Mouse (Mus musculus) embryonic fibroblast, embryonic 13.5 days (primary cell): ENCODE measurements around the gene Lexm. TPM values are rescaled to one million over a fixed set of nuclear protein-coding genes. Genes with fewer than 3 reads are reported as not detected.

Experiments
- H3K27ac ChIP-seq: 2 replicates; pipeline ENCODE4 v1.5.1; 2012; ENCODE audit warnings: low read length, control low read depth, inconsistent platforms; ENCODE audit not compliant: insufficient read depth
- H3K4me1 ChIP-seq: 2 replicates; pipeline ENCODE4 v1.6.1; 2011; ENCODE audit warnings: low read length; ENCODE audit not compliant: control insufficient read depth, insufficient read depth
- H3K4me3 ChIP-seq: 2 replicates; pipeline ENCODE4 v1.5.1; 2011; ENCODE audit warnings: mild to moderate bottlenecking, control low read depth, low read length; ENCODE audit not compliant: insufficient read depth
- CTCF ChIP-seq: IDR thresholded peaks from 2 replicates; pipeline ENCODE4 v1.5.1; 2011; ENCODE audit warnings: mild to moderate bottlenecking, control low read depth, low read length, moderate library complexity, borderline replicate concordance; ENCODE audit not compliant: insufficient read depth
- POLR2A ChIP-seq: IDR thresholded peaks from 2 replicates; pipeline ENCODE4 v1.6.1; 2011; ENCODE audit warnings: low read depth, mild to moderate bottlenecking, control low read depth, low read length, moderate library complexity
- polyA plus RNA-seq: library from polyadenylated mRNA; stranded (reverse); fragments of >200 nt; gene quantifications from 2 replicates; pipeline ENCODE4 v1.2.4, GENCODE M21; 2011; ENCODE audit warnings: low read depth; ENCODE audit not compliant: missing spikeins, insufficient read length

Lexm gene
- polyA plus RNA-seq, 1 experiment: not detected

GRCm38 (mm10) chr4:106627809-106628208 lies 10.8 kb upstream of the Lexm start:
- TF ChIP-seq CTCF (no peak), POLR2A (no peak)
- Histone ChIP-seq H3K4me1 (no peaks in the 10 kb centered on the region), H3K27ac (no peak overlapping the region), H3K4me3 (no peak overlapping the region)

GRCm38 (mm10) chr4:106624271-106624670 lies 7.2 kb upstream of the Lexm start:
- Histone ChIP-seq H3K4me1 (no peaks in the 10 kb centered on the region), H3K4me3 (no peak overlapping the region), H3K27ac (no peak overlapping the region)
- no peak for TF ChIP-seq CTCF
- TF ChIP-seq POLR2A: no peak

- no peak overlapping the region for H3K27ac ChIP-seq
- no peak overlapping the region for H3K4me3 ChIP-seq
- no peak for TF ChIP-seq POLR2A
- TF ChIP-seq CTCF: no peak
- no peaks in the 10 kb centered on the region for H3K4me1 ChIP-seq
These were observed 5.7 kb upstream of the Lexm start for GRCm38 (mm10) chr4:106622712-106623111.

- H3K27ac ChIP-seq: no peak within 1 kb of the TSS
- no peak for TF ChIP-seq CTCF
- no peaks in the 10 kb centered on the region for H3K4me1 ChIP-seq
- H3K4me3 ChIP-seq: no peak within 1 kb of the TSS
These were observed 5.0 kb upstream of the Lexm start, which contains the start of gene Ttc22 for GRCm38 (mm10) chr4:106622030-106622493. Gene Ttc22, plus strand, starts transcription at chr4:106622432.

DNA sequence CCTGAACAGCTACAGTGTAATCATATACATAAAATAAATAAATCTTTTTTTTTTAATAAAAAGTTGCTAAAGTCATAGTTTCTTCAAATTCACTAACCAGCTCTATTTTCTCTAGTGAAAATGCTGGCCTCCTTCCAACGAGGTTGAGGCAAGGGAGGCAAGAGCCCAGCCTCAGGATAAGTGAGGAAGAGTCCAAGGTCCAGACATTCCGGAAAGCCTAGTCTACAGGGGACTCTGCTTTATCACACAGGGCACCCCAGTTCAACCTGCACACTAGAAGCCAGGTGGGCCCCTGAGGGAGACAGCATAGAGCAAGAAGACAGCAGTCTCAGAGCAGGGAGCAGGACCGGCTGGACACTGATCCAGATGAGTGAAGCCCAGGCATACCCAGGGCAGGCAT lies 4.4 kb upstream of the Lexm start:
- no peaks in the 10 kb centered on the region for H3K4me1 ChIP-seq
- TF ChIP-seq POLR2A: no peak
- no peak for TF ChIP-seq CTCF
- H3K27ac ChIP-seq: no peak overlapping the region
- H3K4me3 ChIP-seq: no peak overlapping the region

DNA sequence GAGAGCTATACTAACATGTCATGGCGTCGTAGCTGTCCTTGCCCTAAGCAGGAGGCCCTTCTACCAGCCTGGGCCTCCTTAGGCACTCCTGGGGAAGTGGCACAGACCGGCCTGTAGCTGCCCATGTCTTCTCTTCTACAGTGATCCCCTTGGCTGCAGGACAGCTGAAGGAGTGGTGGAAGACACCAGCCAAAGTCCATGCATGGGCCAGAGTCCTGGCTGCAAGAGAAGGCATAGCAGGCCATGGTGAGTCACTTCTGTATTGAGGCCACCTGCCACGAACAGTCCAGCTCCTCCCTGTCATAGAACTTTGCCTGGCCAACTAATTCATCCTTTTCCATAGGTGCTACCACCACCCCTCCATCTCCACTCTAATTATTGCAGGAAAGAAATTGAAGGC lies 1.9 kb upstream of the Lexm start:
- no peak overlapping the region for H3K4me3 ChIP-seq
- H3K4me1 ChIP-seq: no peaks in the 10 kb centered on the region

GRCm38 (mm10) chr4:106615637-106616036 lies 1.4 kb downstream of the Lexm start:
- TF ChIP-seq CTCF: no peak
- no peak for TF ChIP-seq POLR2A
- H3K27ac ChIP-seq: no peak overlapping the region
- no peak overlapping the region for H3K4me3 ChIP-seq
- H3K4me1 ChIP-seq: no peaks in the 10 kb centered on the region

More for the DNA sequence above, 1.9 kb upstream of the Lexm start:
- TF ChIP-seq CTCF (no peak), POLR2A (no peak)
- no peak overlapping the region for H3K27ac ChIP-seq

- Histone ChIP-seq H3K27ac (no peak overlapping the region), H3K4me1 (no peaks in the 10 kb centered on the region), H3K4me3 (no peak overlapping the region)
- TF ChIP-seq CTCF: no peak
- no peak for TF ChIP-seq POLR2A
These were observed 2.2 kb downstream of the Lexm start for GRCm38 (mm10) chr4:106614881-106615280.

GRCm38 (mm10) chr4:106614180-106614797 lies 2.8 kb downstream of the Lexm start:
- H3K4me3 ChIP-seq: no peak overlapping the region
- no peak for TF ChIP-seq POLR2A
- TF ChIP-seq CTCF: peak; percentile 86
- no peak overlapping the region for H3K27ac ChIP-seq
- no peaks in the 10 kb centered on the region for H3K4me1 ChIP-seq

DNA sequence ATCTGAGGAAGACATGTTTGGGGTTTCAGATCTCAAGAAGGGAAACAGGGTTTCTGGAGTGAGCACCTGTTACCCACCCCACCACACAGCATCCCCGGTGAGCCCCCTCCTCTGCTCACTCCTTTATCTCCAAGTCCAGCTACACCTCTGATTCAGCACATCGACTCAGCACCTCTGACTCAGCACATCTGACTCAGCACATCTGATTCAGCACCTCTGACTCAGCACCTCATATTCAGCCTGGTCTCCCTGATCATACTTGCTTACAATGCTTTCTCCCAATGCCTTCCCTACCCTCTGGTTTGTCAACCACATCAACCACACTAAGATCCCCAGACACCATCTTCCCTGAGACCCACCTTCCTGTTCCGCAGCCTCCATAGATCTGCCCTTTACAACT lies 3.5 kb downstream of the Lexm start:
- Histone ChIP-seq H3K27ac (no peak overlapping the region), H3K4me3 (no peak overlapping the region), H3K4me1 (no peaks in the 10 kb centered on the region)
- no peak for TF ChIP-seq CTCF

DNA sequence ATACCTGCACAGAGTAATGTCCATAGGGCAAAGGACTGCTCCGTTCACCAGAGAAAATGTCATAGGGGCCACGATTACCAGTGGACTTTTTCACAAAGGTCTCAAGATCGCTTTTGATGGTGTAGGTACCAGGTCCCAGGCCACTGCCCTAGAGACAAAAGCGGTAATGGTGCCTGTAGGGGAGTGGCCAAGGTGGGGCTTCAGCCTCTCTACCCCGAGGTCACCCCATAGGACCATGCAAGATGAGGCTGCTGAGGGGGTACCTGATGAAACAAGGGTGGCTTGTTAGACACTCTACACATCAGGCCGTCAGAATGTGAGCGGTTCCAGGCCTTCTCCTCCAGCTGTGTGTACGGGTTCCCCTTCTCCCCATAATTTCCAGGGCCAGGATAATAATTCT lies 3.9 kb downstream of the Lexm start:
- Histone ChIP-seq H3K4me1 (no peaks in the 10 kb centered on the region), H3K27ac (no peak overlapping the region), H3K4me3 (no peak overlapping the region)
- TF ChIP-seq POLR2A: no peak
- no peak for TF ChIP-seq CTCF
